Mouse (Mus musculus): ENCODE results near the gene Dguok. TPM values are rescaled to one million over a fixed set of nuclear protein-coding genes. Genes with fewer than 3 reads are reported as not detected.

Dguok gene
- polyA plus RNA-seq, 1 experiment, result 66.6 TPM

- TF ChIP-seq POLR2A (IDR thresholded peaks at IDR 0.05; ENCODE audit: borderline replicate concordance, extremely low read depth, insufficient read depth, insufficient read length, poor library complexity, severe bottlenecking) (no peak), CTCF (IDR thresholded peaks at IDR 0.05; ENCODE audit: borderline replicate concordance, extremely low read depth, insufficient read depth, insufficient read length) (no peak)
- DNase-seq (ENCODE audit: low read depth), result peak; percentile 61
These were observed 53.1 kb downstream of the Dguok start for GRCm38 (mm10) chr6:83453706-83454105.

- TF ChIP-seq POLR2A (IDR thresholded peaks at IDR 0.05; ENCODE audit: borderline replicate concordance, extremely low read depth, insufficient read depth, insufficient read length, poor library complexity, severe bottlenecking) (no peak), CTCF (IDR thresholded peaks at IDR 0.05; ENCODE audit: borderline replicate concordance, extremely low read depth, insufficient read depth, insufficient read length) (no peak)
- DNase-seq (ENCODE audit: low read depth), result no peak
These were observed 56.1 kb downstream of the Dguok start for GRCm38 (mm10) chr6:83450451-83451303.

GRCm38 (mm10) chr6:83449440-83449839 is 57.3 kb downstream of the Dguok start:
- no peak for DNase-seq (ENCODE audit: low read depth)
- no peak for TF ChIP-seq POLR2A (IDR thresholded peaks at IDR 0.05; ENCODE audit: borderline replicate concordance, extremely low read depth, insufficient read depth, insufficient read length, poor library complexity, severe bottlenecking)

GRCm38 (mm10) chr6:83448911-83449310 is 57.9 kb downstream of the Dguok start:
- TF ChIP-seq POLR2A (IDR thresholded peaks at IDR 0.05; ENCODE audit: borderline replicate concordance, extremely low read depth, insufficient read depth, insufficient read length, poor library complexity, severe bottlenecking) (no peak), CTCF (IDR thresholded peaks at IDR 0.05; ENCODE audit: borderline replicate concordance, extremely low read depth, insufficient read depth, insufficient read length) (no peak)
- no peak for DNase-seq (ENCODE audit: low read depth)

- TF ChIP-seq POLR2A (IDR thresholded peaks at IDR 0.05; ENCODE audit: borderline replicate concordance, extremely low read depth, insufficient read depth, insufficient read length, poor library complexity, severe bottlenecking) (no peak), CTCF (IDR thresholded peaks at IDR 0.05; ENCODE audit: borderline replicate concordance, extremely low read depth, insufficient read depth, insufficient read length) (no peak)
- no peak for DNase-seq (ENCODE audit: low read depth)
These were observed 59.7 kb downstream of the Dguok start for GRCm38 (mm10) chr6:83447031-83447430.

- no peak for TF ChIP-seq CTCF (IDR thresholded peaks at IDR 0.05; ENCODE audit: borderline replicate concordance, extremely low read depth, insufficient read depth, insufficient read length)
- TF ChIP-seq POLR2A (IDR thresholded peaks at IDR 0.05; ENCODE audit: borderline replicate concordance, extremely low read depth, insufficient read depth, insufficient read length, poor library complexity, severe bottlenecking), result no peak
- DNase-seq (ENCODE audit: low read depth), result no peak
These were observed 61.0 kb downstream of the Dguok start for GRCm38 (mm10) chr6:83445796-83446195.

- DNase-seq (ENCODE audit: low read depth), result peak; percentile 94
- no peak for TF ChIP-seq CTCF (IDR thresholded peaks at IDR 0.05; ENCODE audit: borderline replicate concordance, extremely low read depth, insufficient read depth, insufficient read length)
- TF ChIP-seq POLR2A (IDR thresholded peaks at IDR 0.05; ENCODE audit: borderline replicate concordance, extremely low read depth, insufficient read depth, insufficient read length, poor library complexity, severe bottlenecking), result no peak
These were observed 63.1 kb downstream of the Dguok start for GRCm38 (mm10) chr6:83443441-83444340.

- TF ChIP-seq POLR2A (IDR thresholded peaks at IDR 0.05; ENCODE audit: borderline replicate concordance, extremely low read depth, insufficient read depth, insufficient read length, poor library complexity, severe bottlenecking), result no peak
- no peak for TF ChIP-seq CTCF (IDR thresholded peaks at IDR 0.05; ENCODE audit: borderline replicate concordance, extremely low read depth, insufficient read depth, insufficient read length)
- no peak for DNase-seq (ENCODE audit: low read depth)
These were observed 64.1 kb downstream of the Dguok start for GRCm38 (mm10) chr6:83442639-83443038.

- DNase-seq (ENCODE audit: low read depth), result peak; percentile 96
- TF ChIP-seq CTCF (IDR thresholded peaks at IDR 0.05; ENCODE audit: borderline replicate concordance, extremely low read depth, insufficient read depth, insufficient read length), result no peak
- peak; percentile 89 for TF ChIP-seq POLR2A (IDR thresholded peaks at IDR 0.05; ENCODE audit: borderline replicate concordance, extremely low read depth, insufficient read depth, insufficient read length, poor library complexity, severe bottlenecking)
These were observed 65.3 kb downstream of the Dguok start for GRCm38 (mm10) chr6:83441259-83442061.

- no peak for TF ChIP-seq CTCF (IDR thresholded peaks at IDR 0.05; ENCODE audit: borderline replicate concordance, extremely low read depth, insufficient read depth, insufficient read length)
- peak; percentile 93 for DNase-seq (ENCODE audit: low read depth)
These were observed 66.1 kb downstream of the Dguok start for GRCm38 (mm10) chr6:83440510-83441258.
